Mouse (Mus musculus) ES-Bruce4 (cell line): ENCODE results near the gene Trappc4.

Source experiments
- CTCF ChIP-seq: IDR thresholded peaks from one replicate; pipeline ENCODE4 v1.8.1; 2011; ENCODE audit warnings: low read depth, low read length
- EP300 ChIP-seq: IDR thresholded peaks from 2 replicates; pipeline ENCODE4 v1.6.1; 2011; ENCODE audit warnings: low read depth, low read length; ENCODE audit not compliant: insufficient read depth
- POLR2A ChIP-seq: IDR thresholded peaks from one replicate; pipeline ENCODE4 v1.8.1; 2011; ENCODE audit warnings: low read length; ENCODE audit not compliant: insufficient read depth

DNA sequence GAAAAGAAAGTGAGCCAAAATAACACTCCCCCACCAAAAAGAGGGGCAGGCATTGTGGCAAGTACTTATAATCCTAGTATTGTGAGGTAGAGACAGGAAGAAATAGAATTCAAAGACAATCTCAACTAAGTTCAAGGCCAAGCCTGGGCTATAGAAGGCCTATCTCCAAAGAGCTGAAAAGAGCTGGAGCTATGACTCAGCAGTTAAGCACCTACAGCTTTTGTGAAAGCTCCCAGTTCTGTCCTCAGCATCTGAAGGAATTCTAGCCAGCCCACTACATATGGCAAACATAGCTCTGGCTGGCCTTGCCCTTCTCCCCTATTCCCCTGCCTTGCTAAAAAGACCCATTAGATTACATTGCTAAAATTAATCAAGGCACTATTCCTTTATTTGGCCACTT lies 34.0 kb downstream of the Trappc4 start:
- TF ChIP-seq POLR2A (no peak), EP300 (no peak), CTCF (no peak)
